Mouse (Mus musculus) intestine, postnatal 0 days (tissue): Measurements from ENCODE around the gene Tulp2. TPM values are rescaled to one million over a fixed set of nuclear protein-coding genes. Genes with fewer than 3 reads are reported as not detected.

Experiments
- ATAC-seq: fragments of 200-750 bp; cut with Nextera tagmentation; 2 replicates; pipeline ENCODE4 v1.8.0; 2017; ENCODE audit warnings: mild to moderate bottlenecking, moderate TSS enrichment, moderate library complexity
- H3K27ac ChIP-seq: fragments of 300-500 bp; sonication (generic); 2 replicates; pipeline ENCODE4 v1.5.1; 2014; ENCODE audit warnings: mild to moderate bottlenecking, low read depth, low read length, moderate library complexity
- H3K27me3 ChIP-seq: fragments of 300-500 bp; sonication (generic); replicated peaks from 2 replicates; pipeline ENCODE4 v1.6.1; 2014; ENCODE audit warnings: low read length, mixed read lengths; ENCODE audit not compliant: control insufficient read depth, insufficient read depth
- H3K36me3 ChIP-seq: fragments of 300-500 bp; sonication (generic); 2 replicates; pipeline ENCODE4 v1.6.1; 2014; ENCODE audit warnings: mild to moderate bottlenecking, moderate library complexity; ENCODE audit not compliant: control insufficient read depth, insufficient read depth
- H3K4me1 ChIP-seq: fragments of 300-500 bp; sonication (generic); replicated peaks from 2 replicates; pipeline ENCODE4 v1.6.1; 2014; ENCODE audit warnings: antibody characterized with exemption, low read length, mixed read lengths; ENCODE audit not compliant: control insufficient read depth, insufficient read depth
- H3K4me2 ChIP-seq: fragments of 300-500 bp; sonication (generic); replicated peaks from 2 replicates; pipeline ENCODE4 v1.6.1; 2014; ENCODE audit warnings: low read depth, mild to moderate bottlenecking, moderate library complexity
- H3K4me3 ChIP-seq: fragments of 300-500 bp; sonication (generic); 2 replicates; pipeline ENCODE4 v1.5.1; 2014; ENCODE audit warnings: low read depth, low read length
- H3K9ac ChIP-seq: fragments of 300-500 bp; sonication (generic); 2 replicates; pipeline ENCODE4 v1.6.1; 2014; ENCODE audit warnings: mild to moderate bottlenecking, low read depth, low read length
- H3K9me3 ChIP-seq: fragments of 300-500 bp; sonication (generic); 2 replicates; pipeline ENCODE4 v1.6.1; 2016; ENCODE audit warnings: mixed run types; ENCODE audit not compliant: control insufficient read depth
- CTCF ChIP-seq: sonication (generic); IDR thresholded peaks from 2 replicates; pipeline ENCODE4 v1.5.1; 2016; ENCODE audit warnings: low read depth, mild to moderate bottlenecking, control low read depth, antibody characterized with exemption, moderate library complexity
- WGBS: fragments of 180-500 bp; shearing (Covaris S2); extraction: QIAGEN DNeasy Blood & Tissue Kit; methylation state at CpG from one replicate; pipeline ENCODE4 v1.1.7; 2014; 5-methylcytosine and 5-hydroxymethylcytosine counted together
- polyA plus RNA-seq: library from polyadenylated mRNA; unstranded; fragments of >200 nt; fragmentation: Nextera tagmentation; extraction: Ambion mirVana; gene quantifications from 2 replicates; pipeline ENCODE4 v1.2.1, GENCODE M21; 2015

The Tulp2 gene
- 0.65 and 0.78 TPM in 2 replicates for polyA plus RNA-seq

- no peaks in the 10 kb centered on the region for H3K9me3 ChIP-seq
- WGBS, result 50% methylated on average over 15 of the region's 15 CpGs
- no peaks in the 10 kb centered on the region for H3K27me3 ChIP-seq
These were observed at the start of gene Tulp2 for GRCm38 (mm10) chr7:45481374-45481927. Gene Tulp2 (plus strand): TSS chr7:45481877.

GRCm38 (mm10) chr7:45433835-45434202 lies 47.9 kb upstream of the Tulp2 start:
- WGBS, result 1% methylated on average over 7 of the region's 7 CpGs

More at GRCm38 (mm10) chr7:45481374-45481927, at the start of gene Tulp2:
- Histone ChIP-seq H3K4me2 (no peak within 1 kb of the TSS), H3K4me1 (no peaks in the 10 kb centered on the region), H3K27ac (no peak within 1 kb of the TSS), H3K4me3 (no peak within 1 kb of the TSS), H3K36me3 (no peaks in the 10 kb centered on the region), H3K9ac (no peak within 1 kb of the TSS)
- no peak for TF ChIP-seq CTCF
- ATAC-seq, result peak; percentile 67

GRCm38 (mm10) chr7:45434203-45435015 lies 47.3 kb upstream of the Tulp2 start, which contains the start of gene Gys1:
Gene Gys1 (plus strand): TSS chr7:45434844.
- ATAC-seq, result peak; percentile 98
- no peaks in the 10 kb centered on the region for H3K27me3 ChIP-seq
- H3K4me2 ChIP-seq, result peak within 1 kb of the TSS; percentile 81
- TF ChIP-seq CTCF, result peak; percentile 98
- peak within 1 kb of the TSS; percentile 79 for H3K27ac ChIP-seq
- no peaks in the 10 kb centered on the region for H3K9me3 ChIP-seq
- H3K4me3 ChIP-seq, result peak within 1 kb of the TSS; percentile 77
- H3K4me1 ChIP-seq, result peaks cover 4% of the 10 kb centered on the region; the same call in 1 of the 2 replicates
- WGBS, result under 1% methylated on average over 45 of the region's 45 CpGs
- peak within 1 kb of the TSS; percentile 61 for H3K9ac ChIP-seq
- H3K36me3 ChIP-seq, result peaks cover 25% of the 10 kb centered on the region

More at GRCm38 (mm10) chr7:45433835-45434202, 47.9 kb upstream of the Tulp2 start:
- no peaks in the 10 kb centered on the region for H3K9me3 ChIP-seq
- peak overlapping the region; percentile 61 for H3K9ac ChIP-seq
- TF ChIP-seq CTCF, result no peak
- no peak for ATAC-seq
- H3K4me3 ChIP-seq, result peak overlapping the region; percentile 77
- peaks cover 27% of the 10 kb centered on the region for H3K36me3 ChIP-seq
- H3K27me3 ChIP-seq, result no peaks in the 10 kb centered on the region
- peaks cover 4% of the 10 kb centered on the region; the same call in 1 of the 2 replicates for H3K4me1 ChIP-seq
- H3K4me2 ChIP-seq, result peak overlapping the region; percentile 81
- peak overlapping the region; percentile 79; the same call in 1 of the 2 replicates for H3K27ac ChIP-seq

- peak overlapping the region; percentile 61 for H3K9ac ChIP-seq
- WGBS, result 1% methylated on average over 16 of the region's 16 CpGs
- H3K9me3 ChIP-seq, result no peaks in the 10 kb centered on the region
- no peaks in the 10 kb centered on the region for H3K27me3 ChIP-seq
- no peak for TF ChIP-seq CTCF
- H3K4me1 ChIP-seq, result peaks cover 4% of the 10 kb centered on the region; the same call in 1 of the 2 replicates
- H3K36me3 ChIP-seq, result peaks cover 24% of the 10 kb centered on the region
- no peak for ATAC-seq
- H3K27ac ChIP-seq, result peak overlapping the region; percentile 42; the same call in 1 of the 2 replicates
- peak overlapping the region; percentile 77 for H3K4me3 ChIP-seq
- H3K4me2 ChIP-seq, result peak overlapping the region; percentile 81
These were observed 46.6 kb upstream of the Tulp2 start for GRCm38 (mm10) chr7:45435038-45435437.

- Histone ChIP-seq H3K4me3 (no peak overlapping the region), H3K36me3 (peaks cover 22% of the 10 kb centered on the region), H3K9me3 (no peaks in the 10 kb centered on the region), H3K4me2 (0 out of 2 replicates have a peak overlapping the region, but pooled peaks have one; percentile 81), H3K9ac (no peak overlapping the region), H3K27ac (no peak overlapping the region), H3K4me1 (peaks cover 4% of the 10 kb centered on the region; the same call in 1 of the 2 replicates), H3K27me3 (no peaks in the 10 kb centered on the region)
- no peak for ATAC-seq
- TF ChIP-seq CTCF, result no peak
- WGBS, result 87% methylated on average over 5 of the region's 5 CpGs
These were observed 45.2 kb upstream of the Tulp2 start for GRCm38 (mm10) chr7:45436444-45436843.

GRCm38 (mm10) chr7:45437046-45437445 lies 44.6 kb upstream of the Tulp2 start:
- 63% methylated on average over 6 of the region's 6 CpGs for WGBS
- Histone ChIP-seq H3K27ac (no peak overlapping the region), H3K4me3 (no peak overlapping the region), H3K27me3 (no peaks in the 10 kb centered on the region), H3K4me1 (peaks cover 4% of the 10 kb centered on the region; the same call in 1 of the 2 replicates), H3K9ac (no peak overlapping the region), H3K4me2 (no peak overlapping the region), H3K36me3 (peaks cover 25% of the 10 kb centered on the region), H3K9me3 (no peaks in the 10 kb centered on the region)
- ATAC-seq, result no peak
- no peak for TF ChIP-seq CTCF
